Mouse (Mus musculus) heart, embryonic 11.5 days (tissue): ENCODE results near the gene Phldb2. TPM values are rescaled to one million over a fixed set of nuclear protein-coding genes. Genes with fewer than 3 reads are reported as not detected.

Experiments used
- ATAC-seq: fragments of 200-750 bp; cut with Nextera tagmentation; replicated peaks from 2 replicates; pipeline ENCODE4 v1.8.0; 2017; ENCODE audit warnings: moderate library complexity; ENCODE audit not compliant: insufficient number of reproducible peaks, low FRiP score, low TSS enrichment
- H3K27ac ChIP-seq: fragments of 300-500 bp; sonication (generic); 2 replicates; pipeline ENCODE4 v1.5.1; 2014; ENCODE audit warnings: mild to moderate bottlenecking, low read depth, low read length
- H3K27me3 ChIP-seq: fragments of 300-500 bp; sonication (generic); 2 replicates; pipeline ENCODE4 v1.6.1; 2014; ENCODE audit warnings: mild to moderate bottlenecking, low read length, mixed read lengths; ENCODE audit not compliant: control insufficient read depth, insufficient read depth
- H3K36me3 ChIP-seq: fragments of 300-500 bp; sonication (generic); 2 replicates; pipeline ENCODE4 v1.6.1; 2014; ENCODE audit warnings: mild to moderate bottlenecking, low read length, moderate library complexity, mixed read lengths; ENCODE audit not compliant: control insufficient read depth, insufficient read depth
- H3K4me1 ChIP-seq: fragments of 300-500 bp; sonication (generic); 2 replicates; pipeline ENCODE4 v1.6.1; 2014; ENCODE audit warnings: low read length; ENCODE audit not compliant: control insufficient read depth, insufficient read depth
- H3K4me2 ChIP-seq: fragments of 300-500 bp; sonication (generic); 2 replicates; pipeline ENCODE4 v1.6.1; 2014; ENCODE audit warnings: mild to moderate bottlenecking, moderate library complexity
- H3K4me3 ChIP-seq: fragments of 300-500 bp; sonication (generic); 2 replicates; pipeline ENCODE4 v1.5.1; 2014; ENCODE audit warnings: low read depth, low read length
- H3K9ac ChIP-seq: fragments of 300-500 bp; sonication (generic); 2 replicates; pipeline ENCODE4 v1.6.1; 2014; ENCODE audit warnings: mild to moderate bottlenecking, low read depth, low read length, moderate library complexity
- H3K9me3 ChIP-seq: fragments of 300-500 bp; sonication (generic); replicated peaks from 2 replicates; pipeline ENCODE4 v1.6.1; 2016; ENCODE audit warnings: low read length; ENCODE audit not compliant: control insufficient read depth
- WGBS: fragments of 180-500 bp; shearing (Covaris S2); extraction: QIAGEN DNeasy Blood & Tissue Kit; methylation state at CpG from one replicate; pipeline ENCODE4 v1.1.7; 2014; ENCODE audit not compliant: insufficient replicate concordance; 5-methylcytosine and 5-hydroxymethylcytosine counted together
- polyA plus RNA-seq: library from polyadenylated mRNA; unstranded; fragments of >200 nt; fragmentation: Nextera tagmentation; extraction: Ambion mirVana; gene quantifications from 2 replicates; pipeline ENCODE4 v1.2.1, GENCODE M21; 2014

The Phldb2 gene
- polyA plus RNA-seq, 1 experiment from 2014 or later = 37.3 TPM

DNA sequence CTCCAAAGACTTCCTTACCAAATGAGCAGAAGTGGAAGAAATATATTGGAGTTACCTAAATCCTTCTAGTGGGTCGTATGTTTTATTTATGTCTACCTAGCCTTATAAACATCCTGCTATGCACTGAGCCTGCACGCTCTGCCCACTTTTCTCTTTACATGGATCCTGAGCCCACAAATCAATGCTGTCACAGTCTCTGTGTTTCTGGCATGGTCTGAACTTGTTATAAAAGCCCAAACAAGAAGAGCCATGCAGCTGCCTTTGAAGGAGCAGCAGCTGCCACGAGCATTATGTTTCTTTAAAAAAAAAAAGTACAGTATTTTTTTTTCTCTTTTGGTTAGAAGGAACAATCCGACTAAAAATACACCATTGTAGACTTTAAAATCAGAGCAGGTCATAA, 186.0 kb downstream of the Phldb2 start:
- no peaks in the 10 kb centered on the region for H3K27me3 ChIP-seq
- no peaks in the 10 kb centered on the region for H3K9me3 ChIP-seq
- peaks cover 2% of the 10 kb centered on the region; the same call in 1 of the 2 replicates for H3K4me1 ChIP-seq
- H3K27ac ChIP-seq = no peak overlapping the region
- no peak for ATAC-seq
- peaks cover 9% of the 10 kb centered on the region for H3K36me3 ChIP-seq
- H3K4me3 ChIP-seq = no peak overlapping the region
- H3K9ac ChIP-seq = no peak overlapping the region
- WGBS = 68% methylated on average over 4 of the region's 4 CpGs
- no peak overlapping the region for H3K4me2 ChIP-seq

DNA sequence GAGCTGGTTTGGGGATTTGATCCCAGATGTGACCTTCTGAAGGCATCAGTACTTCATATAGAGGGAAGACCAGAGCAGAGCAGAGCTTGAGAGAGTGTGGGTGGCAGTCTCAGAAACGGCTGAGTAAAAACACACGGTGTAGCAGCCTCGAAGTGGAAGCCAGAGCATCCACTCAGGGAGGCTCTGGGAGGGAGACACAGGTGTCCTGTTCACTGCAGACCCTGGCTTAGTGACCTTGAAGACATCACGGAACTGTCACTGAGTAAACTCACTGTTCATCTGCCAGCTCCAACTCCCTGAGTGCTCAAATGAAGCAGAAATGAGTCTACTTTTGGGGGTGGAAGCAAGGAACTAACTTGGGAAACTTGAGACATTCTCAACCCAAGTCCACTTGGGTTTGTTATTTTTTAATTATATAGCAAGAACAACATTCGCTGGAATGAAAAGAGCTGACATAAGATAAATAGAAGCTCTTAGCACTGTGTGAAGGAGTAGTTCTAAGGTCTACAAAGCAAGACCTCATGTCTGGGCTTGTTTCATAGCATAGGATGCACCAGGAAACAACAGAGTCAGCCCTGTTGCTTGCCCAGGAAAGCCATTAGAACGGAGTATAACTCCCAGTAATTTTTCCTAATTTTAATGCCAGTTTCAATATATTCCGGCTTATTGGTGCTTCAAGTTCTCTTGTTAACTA, 187.4 kb downstream of the Phldb2 start:
- no peak for ATAC-seq
- 82% methylated on average over 7 of the region's 7 CpGs for WGBS
- no peak overlapping the region for H3K27ac ChIP-seq
- H3K4me1 ChIP-seq = peaks cover 2% of the 10 kb centered on the region; the same call in 1 of the 2 replicates
- no peak overlapping the region for H3K4me3 ChIP-seq
- no peaks in the 10 kb centered on the region for H3K27me3 ChIP-seq
- H3K9me3 ChIP-seq = no peaks in the 10 kb centered on the region
- H3K36me3 ChIP-seq = peaks cover 6% of the 10 kb centered on the region
- H3K9ac ChIP-seq = no peak overlapping the region
- H3K4me2 ChIP-seq = no peak overlapping the region

DNA sequence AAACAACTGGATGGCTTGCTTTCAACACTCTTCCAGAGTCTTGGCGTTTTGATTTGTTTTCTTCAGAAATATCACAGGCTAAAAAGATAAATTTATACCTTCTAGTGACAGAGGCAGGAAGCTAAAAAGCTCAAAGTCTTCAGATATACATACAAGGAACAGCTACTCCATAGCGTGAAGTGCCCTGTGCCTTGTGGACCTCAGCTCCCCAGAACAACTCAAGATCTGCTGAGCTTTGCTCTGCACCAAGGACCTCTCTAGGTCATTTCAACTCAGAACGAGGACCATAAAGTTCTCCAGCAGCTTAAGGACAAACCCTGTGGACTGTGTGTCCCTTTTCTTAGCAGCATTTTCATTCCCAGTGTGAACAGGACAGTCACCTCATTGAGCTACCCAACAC, 188.3 kb downstream of the Phldb2 start:
- Histone ChIP-seq H3K4me2 (no peak overlapping the region), H3K4me1 (peaks cover 2% of the 10 kb centered on the region; the same call in 1 of the 2 replicates), H3K27ac (no peak overlapping the region), H3K36me3 (peaks cover 4% of the 10 kb centered on the region), H3K9me3 (no peaks in the 10 kb centered on the region), H3K4me3 (no peak overlapping the region), H3K9ac (no peak overlapping the region), H3K27me3 (no peaks in the 10 kb centered on the region)
- ATAC-seq = no peak
- WGBS = 72% methylated on average over 3 of the region's 3 CpGs

DNA sequence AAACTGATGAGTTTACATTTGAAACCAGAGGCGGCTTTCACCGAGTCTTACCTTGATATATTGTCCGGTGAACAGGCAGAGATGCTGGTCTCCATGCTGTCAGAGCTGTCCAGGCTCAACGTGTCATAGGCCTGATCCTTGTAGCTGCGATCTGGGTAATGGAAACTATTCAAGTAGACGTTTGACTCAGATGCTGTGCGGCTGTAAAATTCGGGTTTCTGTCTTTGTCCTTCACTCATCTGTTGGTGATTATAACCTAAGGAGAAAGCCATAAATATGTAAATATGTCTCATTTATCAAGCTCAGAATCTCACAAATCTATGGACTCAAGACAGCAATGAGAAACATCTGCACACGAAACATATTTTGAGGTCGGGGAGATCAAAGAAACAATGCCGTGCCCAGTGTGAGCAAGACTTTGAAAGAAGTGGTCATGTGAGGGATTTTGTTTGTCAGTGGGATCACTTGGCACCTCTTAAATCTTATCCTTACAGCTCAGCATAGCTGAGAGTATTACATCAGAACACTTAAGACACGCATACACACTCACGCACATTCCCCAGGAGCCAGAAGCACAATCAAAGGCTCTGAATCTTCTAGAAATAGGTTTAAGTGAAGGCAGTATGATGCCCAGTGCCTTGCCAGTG, 190.4 kb downstream of the Phldb2 start:
- no peak for ATAC-seq
- Histone ChIP-seq H3K27ac (0 out of 2 replicates have a peak overlapping the region, but pooled peaks have one; percentile 35), H3K27me3 (no peaks in the 10 kb centered on the region), H3K4me2 (no peak overlapping the region; the same call in 1 of the 2 replicates), H3K4me1 (peaks cover 2% of the 10 kb centered on the region; the same call in 1 of the 2 replicates), H3K9me3 (no peaks in the 10 kb centered on the region), H3K4me3 (no peak overlapping the region), H3K9ac (no peak overlapping the region), H3K36me3 (peaks cover 4% of the 10 kb centered on the region)
- WGBS = 55% methylated on average over 13 of the region's 13 CpGs

DNA sequence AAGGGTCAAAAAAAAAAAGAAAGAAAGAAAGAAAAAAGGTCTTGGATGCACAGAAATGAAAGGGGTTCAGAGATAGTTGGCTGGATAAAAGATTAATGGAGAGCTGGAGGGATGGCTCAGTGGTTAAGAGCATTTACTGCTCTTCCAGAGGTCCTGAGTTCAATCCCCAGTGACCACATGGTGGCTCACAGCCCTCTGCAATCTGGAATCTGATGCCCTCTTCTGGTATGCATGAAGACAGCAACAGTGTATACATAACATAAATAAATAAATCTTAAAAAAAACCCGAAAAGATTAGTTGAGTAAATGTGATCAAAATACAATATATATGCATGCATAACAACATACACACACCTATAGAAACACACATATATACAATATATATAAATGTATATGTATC, 192.0 kb downstream of the Phldb2 start:
- Histone ChIP-seq H3K27ac (no peak overlapping the region), H3K4me1 (peaks cover 2% of the 10 kb centered on the region; the same call in 1 of the 2 replicates), H3K36me3 (peaks cover 7% of the 10 kb centered on the region), H3K9me3 (no peaks in the 10 kb centered on the region), H3K4me2 (no peak overlapping the region), H3K4me3 (no peak overlapping the region), H3K9ac (no peak overlapping the region), H3K27me3 (no peaks in the 10 kb centered on the region)
- 80% methylated on average over 1 of the region's 1 CpGs for WGBS
- ATAC-seq = no peak

DNA sequence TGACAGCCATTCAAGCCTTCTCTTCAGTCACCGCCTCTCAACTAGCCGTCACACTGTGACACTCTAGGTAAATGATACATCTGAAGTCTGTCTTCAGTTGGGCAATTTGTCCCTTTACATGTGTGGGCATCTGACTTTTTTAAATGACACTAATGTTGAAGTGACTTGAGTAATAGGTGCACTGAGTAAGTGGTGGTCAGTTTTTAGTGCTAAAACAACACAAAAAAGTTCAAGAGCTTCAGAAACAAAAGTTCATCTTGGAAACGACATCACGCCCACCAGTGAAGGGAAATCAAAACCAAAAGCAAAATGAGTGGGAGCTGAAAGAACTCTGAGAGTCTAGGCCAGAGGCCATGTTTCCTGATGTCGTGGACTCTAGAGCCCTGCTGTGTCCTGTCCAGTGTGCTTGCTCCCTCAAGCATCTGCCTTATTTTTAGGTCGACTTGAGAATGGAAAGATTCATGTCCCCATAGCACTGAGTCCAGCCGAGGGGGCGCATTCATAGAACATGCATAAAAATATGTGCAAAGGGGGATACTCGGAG, 194.6 kb downstream of the Phldb2 start:
- peaks cover 5% of the 10 kb centered on the region for H3K36me3 ChIP-seq
- WGBS = 79% methylated on average over 9 of the region's 9 CpGs
- H3K9me3 ChIP-seq = no peaks in the 10 kb centered on the region
- H3K27me3 ChIP-seq = no peaks in the 10 kb centered on the region
- no peak overlapping the region for H3K4me2 ChIP-seq
- no peak overlapping the region for H3K27ac ChIP-seq
- H3K4me1 ChIP-seq = peaks cover 2% of the 10 kb centered on the region; the same call in 1 of the 2 replicates
- ATAC-seq = no peak
- H3K4me3 ChIP-seq = no peak overlapping the region
- no peak overlapping the region for H3K9ac ChIP-seq

DNA sequence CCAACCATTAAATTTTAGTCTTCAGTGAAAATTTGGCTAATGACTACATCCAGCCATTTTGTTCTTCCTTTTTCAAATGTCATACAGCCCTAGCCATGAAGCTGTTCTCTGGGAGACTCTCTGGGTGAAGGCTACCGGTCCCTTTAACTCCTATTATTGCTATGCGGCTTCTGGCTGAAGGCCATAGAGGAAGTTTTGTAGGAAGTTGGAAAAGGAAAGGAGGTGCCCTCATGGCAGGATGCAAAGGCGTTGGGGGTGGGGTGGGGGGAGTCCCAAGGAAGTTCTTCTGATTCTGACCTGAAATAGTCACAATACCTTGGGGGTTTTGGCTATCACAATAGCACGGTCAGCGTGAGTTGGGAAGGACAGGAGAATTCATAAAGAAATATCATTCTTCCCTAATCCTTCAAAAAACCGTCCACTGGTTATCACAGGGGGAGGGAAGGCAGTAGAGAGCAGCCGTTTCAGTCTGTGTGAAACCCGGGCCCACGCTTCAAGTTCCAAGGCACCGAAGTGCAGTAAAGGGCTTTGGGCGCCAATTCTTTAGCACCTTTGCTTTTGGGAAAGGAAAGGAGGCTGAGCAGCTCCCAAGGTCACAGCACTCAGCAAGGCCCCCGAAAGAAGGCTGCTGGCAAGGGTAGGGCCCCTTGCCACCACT, 195.8 kb downstream of the Phldb2 start:
- 65% methylated on average over 12 of the region's 12 CpGs for WGBS
- no peak overlapping the region for H3K4me3 ChIP-seq
- H3K4me1 ChIP-seq = no peaks in the 10 kb centered on the region
- H3K27ac ChIP-seq = peak overlapping the region; percentile 82
- no peaks in the 10 kb centered on the region for H3K27me3 ChIP-seq
- H3K9ac ChIP-seq = no peak overlapping the region
- H3K9me3 ChIP-seq = no peaks in the 10 kb centered on the region
- 0 out of 2 replicates have a peak, but pooled peaks cover 3% of the 10 kb centered on the region for H3K36me3 ChIP-seq
- peak; percentile 49; the same call in 1 of the 2 replicates for ATAC-seq
- H3K4me2 ChIP-seq = no peak overlapping the region

DNA sequence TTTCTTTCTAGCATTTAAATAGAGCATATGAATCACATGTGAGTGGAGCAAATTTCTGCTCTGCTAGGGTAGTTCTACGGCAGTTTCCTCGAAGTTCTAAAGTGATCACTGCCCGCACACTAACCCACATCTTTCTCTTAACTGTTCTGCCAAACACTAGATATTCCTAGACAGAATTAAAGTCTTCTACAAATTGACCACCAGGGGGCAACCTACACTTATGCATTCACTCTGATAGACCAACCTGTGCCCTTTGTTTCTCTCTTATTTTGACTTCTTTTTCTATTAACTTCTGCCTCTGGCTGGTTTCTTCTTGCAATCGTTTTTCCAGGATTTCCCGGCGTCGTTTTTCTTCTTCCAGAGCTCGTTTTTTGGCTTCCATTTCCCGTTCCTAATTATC, 196.5 kb downstream of the Phldb2 start:
- no peak overlapping the region for H3K9ac ChIP-seq
- H3K36me3 ChIP-seq = 0 out of 2 replicates have a peak, but pooled peaks cover 3% of the 10 kb centered on the region
- no peaks in the 10 kb centered on the region for H3K27me3 ChIP-seq
- no peak overlapping the region for H3K4me3 ChIP-seq
- H3K4me1 ChIP-seq = no peaks in the 10 kb centered on the region
- no peak for ATAC-seq
- no peak overlapping the region for H3K4me2 ChIP-seq
- no peaks in the 10 kb centered on the region for H3K9me3 ChIP-seq
- 38% methylated on average over 9 of the region's 9 CpGs for WGBS
- no peak overlapping the region for H3K27ac ChIP-seq
